Mouse (Mus musculus): ENCODE data around the gene Fam131c. TPM values are rescaled to one million over a fixed set of nuclear protein-coding genes. Genes with fewer than 3 reads are reported as not detected.

The Fam131c gene
- polyA plus RNA-seq (2015; fragmentation: Nextera tagmentation; extraction: Ambion mirVana), result 39.5 and 50.1 TPM in 2 replicates

- under 1% methylated on average over 58 of the region's 71 CpGs for WGBS
- ATAC-seq, result peak; percentile 43; the same call in 1 of the 2 replicates
Measured at GRCm38 (mm10) chr4:141367997-141368791, at the start of gene Fam131c. TSS of gene Fam131c (plus strand) at chr4:141368220.

GRCm38 (mm10) chr4:141322526-141322925, 45.5 kb upstream of the Fam131c start:
- no peak overlapping the region for H3K4me3 ChIP-seq (ENCODE audit: low read depth, low read length)
- H3K9me3 ChIP-seq (replicated peaks; ENCODE audit: control insufficient read depth, low read length, poor library complexity, severe bottlenecking), result no peaks in the 10 kb centered on the region
- H3K9ac ChIP-seq (ENCODE audit: low read depth, low read length), result no peak overlapping the region
- no peaks in the 10 kb centered on the region for H3K4me1 ChIP-seq (ENCODE audit: control insufficient read depth, insufficient read depth, low read length)
- H3K36me3 ChIP-seq (ENCODE audit: control insufficient read depth, insufficient read depth, low read length), result no peaks in the 10 kb centered on the region
- no peak overlapping the region for H3K4me2 ChIP-seq (ENCODE audit: low read length)
- no peak for ATAC-seq
- H3K27ac ChIP-seq (ENCODE audit: low read length), result no peak overlapping the region
- 83% methylated on average over 11 of the region's 11 CpGs for whole genome bisulfite sequencing
- no peaks in the 10 kb centered on the region for H3K27me3 ChIP-seq (ENCODE audit: control insufficient read depth, insufficient read depth, low read depth, low read length)

More at GRCm38 (mm10) chr4:141367997-141368791, at the start of gene Fam131c:
- Histone ChIP-seq H3K9me3 (replicated peaks; ENCODE audit: control insufficient read depth, low read length, poor library complexity, severe bottlenecking) (no peaks in the 10 kb centered on the region), H3K4me3 (ENCODE audit: low read depth, low read length) (peak within 1 kb of the TSS; percentile 75), H3K9ac (ENCODE audit: low read depth, low read length) (peak within 1 kb of the TSS; percentile 88), H3K27ac (ENCODE audit: low read length) (no peak within 1 kb of the TSS), H3K4me2 (ENCODE audit: low read length) (peak within 1 kb of the TSS; percentile 86), H3K4me1 (ENCODE audit: control insufficient read depth, insufficient read depth, low read length) (peaks cover 3% of the 10 kb centered on the region; the same call in 1 of the 2 replicates), H3K36me3 (ENCODE audit: control insufficient read depth, insufficient read depth, low read length) (no peaks in the 10 kb centered on the region), H3K27me3 (ENCODE audit: control insufficient read depth, insufficient read depth, low read depth, low read length) (peaks cover 9% of the 10 kb centered on the region)

GRCm38 (mm10) chr4:141324771-141325191, 43.2 kb upstream of the Fam131c start:
- H3K36me3 ChIP-seq (ENCODE audit: control insufficient read depth, insufficient read depth, low read length), result no peaks in the 10 kb centered on the region
- H3K4me3 ChIP-seq (ENCODE audit: low read depth, low read length), result no peak overlapping the region
- H3K9me3 ChIP-seq (replicated peaks; ENCODE audit: control insufficient read depth, low read length, poor library complexity, severe bottlenecking), result no peaks in the 10 kb centered on the region
- WGBS, result 93% methylated on average over 6 of the region's 6 CpGs
- H3K27me3 ChIP-seq (ENCODE audit: control insufficient read depth, insufficient read depth, low read depth, low read length), result no peaks in the 10 kb centered on the region
- no peak for ATAC-seq
- no peaks in the 10 kb centered on the region for H3K4me1 ChIP-seq (ENCODE audit: control insufficient read depth, insufficient read depth, low read length)
- no peak overlapping the region for H3K9ac ChIP-seq (ENCODE audit: low read depth, low read length)
- H3K27ac ChIP-seq (ENCODE audit: low read length), result no peak overlapping the region
- no peak overlapping the region for H3K4me2 ChIP-seq (ENCODE audit: low read length)

- H3K9me3 ChIP-seq (replicated peaks; ENCODE audit: control insufficient read depth, low read length, poor library complexity, severe bottlenecking), result no peaks in the 10 kb centered on the region
- WGBS, result 81% methylated on average over 15 of the region's 15 CpGs
- no peak overlapping the region for H3K9ac ChIP-seq (ENCODE audit: low read depth, low read length)
- no peaks in the 10 kb centered on the region for H3K4me1 ChIP-seq (ENCODE audit: control insufficient read depth, insufficient read depth, low read length)
- H3K27me3 ChIP-seq (ENCODE audit: control insufficient read depth, insufficient read depth, low read depth, low read length), result no peaks in the 10 kb centered on the region
- H3K27ac ChIP-seq (ENCODE audit: low read length), result no peak overlapping the region
- no peak overlapping the region for H3K4me2 ChIP-seq (ENCODE audit: low read length)
- no peak overlapping the region for H3K4me3 ChIP-seq (ENCODE audit: low read depth, low read length)
- no peak for ATAC-seq
- H3K36me3 ChIP-seq (ENCODE audit: control insufficient read depth, insufficient read depth, low read length), result no peaks in the 10 kb centered on the region
Measured at GRCm38 (mm10) chr4:141325636-141326035, 42.4 kb upstream of the Fam131c start.

- WGBS, result 78% methylated on average over 4 of the region's 4 CpGs
- H3K9me3 ChIP-seq (replicated peaks; ENCODE audit: control insufficient read depth, low read length, poor library complexity, severe bottlenecking), result no peaks in the 10 kb centered on the region
- no peaks in the 10 kb centered on the region for H3K27me3 ChIP-seq (ENCODE audit: control insufficient read depth, insufficient read depth, low read depth, low read length)
- H3K4me1 ChIP-seq (ENCODE audit: control insufficient read depth, insufficient read depth, low read length), result no peaks in the 10 kb centered on the region
- H3K4me3 ChIP-seq (ENCODE audit: low read depth, low read length), result no peak overlapping the region
- no peak overlapping the region for H3K9ac ChIP-seq (ENCODE audit: low read depth, low read length)
- no peak for ATAC-seq
- H3K4me2 ChIP-seq (ENCODE audit: low read length), result no peak overlapping the region
- H3K27ac ChIP-seq (ENCODE audit: low read length), result no peak overlapping the region
- H3K36me3 ChIP-seq (ENCODE audit: control insufficient read depth, insufficient read depth, low read length), result no peaks in the 10 kb centered on the region
Measured at GRCm38 (mm10) chr4:141327075-141327474, 40.9 kb upstream of the Fam131c start.

- H3K4me2 ChIP-seq (ENCODE audit: low read length), result no peak overlapping the region
Measured at GRCm38 (mm10) chr4:141328742-141329141, 39.3 kb upstream of the Fam131c start.

GRCm38 (mm10) chr4:141329968-141330367, 38.1 kb upstream of the Fam131c start:
- no peak for ATAC-seq
- 69% methylated on average over 12 of the region's 12 CpGs for WGBS

More at GRCm38 (mm10) chr4:141328742-141329141, 39.3 kb upstream of the Fam131c start:
- H3K36me3 ChIP-seq (ENCODE audit: control insufficient read depth, insufficient read depth, low read length), result no peaks in the 10 kb centered on the region
- no peaks in the 10 kb centered on the region for H3K27me3 ChIP-seq (ENCODE audit: control insufficient read depth, insufficient read depth, low read depth, low read length)
- no peak overlapping the region for H3K9ac ChIP-seq (ENCODE audit: low read depth, low read length)
- H3K27ac ChIP-seq (ENCODE audit: low read length), result no peak overlapping the region
- no peaks in the 10 kb centered on the region for H3K4me1 ChIP-seq (ENCODE audit: control insufficient read depth, insufficient read depth, low read length)
- 92% methylated on average over 9 of the region's 9 CpGs for WGBS
- no peaks in the 10 kb centered on the region for H3K9me3 ChIP-seq (replicated peaks; ENCODE audit: control insufficient read depth, low read length, poor library complexity, severe bottlenecking)
- H3K4me3 ChIP-seq (ENCODE audit: low read depth, low read length), result no peak overlapping the region
- ATAC-seq, result no peak

GRCm38 (mm10) chr4:141331446-141331845, 36.6 kb upstream of the Fam131c start:
- Histone ChIP-seq H3K4me3 (ENCODE audit: low read depth, low read length) (no peak overlapping the region), H3K4me1 (ENCODE audit: control insufficient read depth, insufficient read depth, low read length) (peaks cover 10% of the 10 kb centered on the region), H3K4me2 (ENCODE audit: low read length) (no peak overlapping the region), H3K9me3 (replicated peaks; ENCODE audit: control insufficient read depth, low read length, poor library complexity, severe bottlenecking) (no peaks in the 10 kb centered on the region), H3K27ac (ENCODE audit: low read length) (no peak overlapping the region), H3K36me3 (ENCODE audit: control insufficient read depth, insufficient read depth, low read length) (no peaks in the 10 kb centered on the region), H3K27me3 (ENCODE audit: control insufficient read depth, insufficient read depth, low read depth, low read length) (no peaks in the 10 kb centered on the region), H3K9ac (ENCODE audit: low read depth, low read length) (no peak overlapping the region)
- no peak for ATAC-seq
- WGBS, result 100% methylated on average over 2 of the region's 2 CpGs

More at GRCm38 (mm10) chr4:141329968-141330367, 38.1 kb upstream of the Fam131c start:
- no peaks in the 10 kb centered on the region for H3K27me3 ChIP-seq (ENCODE audit: control insufficient read depth, insufficient read depth, low read depth, low read length)
- no peak overlapping the region for H3K9ac ChIP-seq (ENCODE audit: low read depth, low read length)
- no peak overlapping the region for H3K4me2 ChIP-seq (ENCODE audit: low read length)
- no peaks in the 10 kb centered on the region for H3K36me3 ChIP-seq (ENCODE audit: control insufficient read depth, insufficient read depth, low read length)
- H3K9me3 ChIP-seq (replicated peaks; ENCODE audit: control insufficient read depth, low read length, poor library complexity, severe bottlenecking), result no peaks in the 10 kb centered on the region
- no peak overlapping the region for H3K27ac ChIP-seq (ENCODE audit: low read length)
- peaks cover 4% of the 10 kb centered on the region for H3K4me1 ChIP-seq (ENCODE audit: control insufficient read depth, insufficient read depth, low read length)
- H3K4me3 ChIP-seq (ENCODE audit: low read depth, low read length), result no peak overlapping the region

GRCm38 (mm10) chr4:141332258-141332657, 35.8 kb upstream of the Fam131c start:
- Histone ChIP-seq H3K27ac (ENCODE audit: low read length) (no peak overlapping the region), H3K4me3 (ENCODE audit: low read depth, low read length) (no peak overlapping the region), H3K9ac (ENCODE audit: low read depth, low read length) (no peak overlapping the region), H3K4me2 (ENCODE audit: low read length) (no peak overlapping the region), H3K4me1 (ENCODE audit: control insufficient read depth, insufficient read depth, low read length) (peaks cover 10% of the 10 kb centered on the region), H3K9me3 (replicated peaks; ENCODE audit: control insufficient read depth, low read length, poor library complexity, severe bottlenecking) (no peaks in the 10 kb centered on the region), H3K36me3 (ENCODE audit: control insufficient read depth, insufficient read depth, low read length) (no peaks in the 10 kb centered on the region), H3K27me3 (ENCODE audit: control insufficient read depth, insufficient read depth, low read depth, low read length) (no peaks in the 10 kb centered on the region)
- 90% methylated on average over 7 of the region's 7 CpGs for WGBS
- ATAC-seq, result no peak

Measured in midbrain, embryonic 16.5 days (tissue).